8 mouse cellular contexts compared by ENCODE assay signal in genomic region chr13:12255911-12256705, GRCm38 (mm10). TPM values are rescaled to one million over a fixed set of nuclear protein-coding genes. Genes with fewer than 3 reads are reported as not detected.
DNase-seq lines count a peak whose midpoint lies in the region; ATAC-seq and TF ChIP-seq lines count a peak whose summit lies in the region.

No protein-coding gene starts in this region.

- ATAC-seq in heart, embryonic 13.5 days (ENCODE audit: extremely low read depth, insufficient number of reproducible peaks, low FRiP score, low TSS enrichment): no peak
- no peak for ATAC-seq in hindbrain, embryonic 12.5 days (ENCODE audit: low FRiP score)
- no peak for ATAC-seq in midbrain, embryonic 12.5 days (ENCODE audit: low FRiP score, low read depth)

- peak overlapping the region; percentile 83 for H3K4me3 ChIP-seq in heart, embryonic 13.5 days
- H3K4me3 ChIP-seq in hindbrain, embryonic 12.5 days: 0 out of 2 replicates have a peak overlapping the region, but pooled peaks have one; percentile 61
- H3K4me3 ChIP-seq in midbrain, embryonic 12.5 days: peak overlapping the region; percentile 76
- no peak overlapping the region for H3K4me3 ChIP-seq in cerebellum, adult 2 months (replicated peaks; ENCODE audit: insufficient read depth, low read depth, low read length)

- DNase-seq in heart, postnatal 14 days: no peak
- DNase-seq in NIH3T3 (ENCODE audit: low read depth): peak; percentile 18
- DNase-seq in retina, postnatal 1 day: no peak
- no peak for DNase-seq in cerebellum, postnatal 36 days
- DNase-seq in cerebellum, adult 2 months: no peak

- peak overlapping the region; percentile 81 for H3K4me2 ChIP-seq in heart, embryonic 13.5 days
- peak overlapping the region; percentile 69 for H3K4me2 ChIP-seq in hindbrain, embryonic 12.5 days (replicated peaks)
- H3K4me2 ChIP-seq in midbrain, embryonic 12.5 days (replicated peaks): peak overlapping the region; percentile 67

- intact Hi-C loops in heart, postnatal 14 days (cut with DNase I): loop anchor here (5.0 to 10.0 kb wide), 3 partner anchors 44 to 309 kb away; partner anchors contain the start of genes Ero1lb and Heatr1

- no peak for TF ChIP-seq POLR2A in cerebellum, adult 2 months (IDR thresholded peaks at IDR 0.05; ENCODE audit: borderline replicate concordance, insufficient read depth, low read length)

- peaks cover 10% of the 10 kb centered on the region for H3K9me3 ChIP-seq in heart, embryonic 13.5 days
- H3K9me3 ChIP-seq in hindbrain, embryonic 12.5 days (replicated peaks): no peaks in the 10 kb centered on the region; the same call in 1 of the 2 replicates
- peaks cover 5% of the 10 kb centered on the region; the same call in 1 of the 2 replicates for H3K9me3 ChIP-seq in midbrain, embryonic 12.5 days

- peaks cover 27% of the 10 kb centered on the region for H3K4me1 ChIP-seq in heart, embryonic 13.5 days
- H3K4me1 ChIP-seq in hindbrain, embryonic 12.5 days: peaks cover 15% of the 10 kb centered on the region
- peaks cover 13% of the 10 kb centered on the region for H3K4me1 ChIP-seq in midbrain, embryonic 12.5 days
- H3K4me1 ChIP-seq in cerebellum, adult 2 months (ENCODE audit: control insufficient read depth, insufficient read depth, low read length): no peaks in the 10 kb centered on the region

- 64% methylated on average over 3 of the region's 3 CpGs for WGBS in heart, embryonic 13.5 days
- 80% methylated on average over 3 of the region's 3 CpGs for WGBS in hindbrain, embryonic 12.5 days
- WGBS in midbrain, embryonic 12.5 days: 78% methylated on average over 3 of the region's 3 CpGs
- 49% methylated on average over 3 of the region's 3 CpGs for WGBS in cerebellum, adult 2 months

- H3K27me3 ChIP-seq in heart, embryonic 13.5 days (replicated peaks): no peaks in the 10 kb centered on the region
- H3K27me3 ChIP-seq in hindbrain, embryonic 12.5 days: no peaks in the 10 kb centered on the region
- no peaks in the 10 kb centered on the region for H3K27me3 ChIP-seq in midbrain, embryonic 12.5 days
- no peaks in the 10 kb centered on the region for H3K27me3 ChIP-seq in cerebellum, adult 2 months (ENCODE audit: control insufficient read depth, insufficient read depth, low read length)

- no peak overlapping the region for H3K27ac ChIP-seq in heart, embryonic 13.5 days (replicated peaks)
- no peak overlapping the region for H3K27ac ChIP-seq in hindbrain, embryonic 12.5 days
- no peak overlapping the region for H3K27ac ChIP-seq in midbrain, embryonic 12.5 days (replicated peaks)
- H3K27ac ChIP-seq in cerebellum, adult 2 months (ENCODE audit: insufficient read depth, low read length): no peak overlapping the region

- no peak for TF ChIP-seq CTCF in cerebellum, adult 2 months (IDR thresholded peaks at IDR 0.05; ENCODE audit: borderline replicate concordance, insufficient read depth, low read depth, low read length)

- H3K9ac ChIP-seq in heart, embryonic 13.5 days: peak overlapping the region; percentile 90
- no peak overlapping the region for H3K9ac ChIP-seq in hindbrain, embryonic 12.5 days
- H3K9ac ChIP-seq in midbrain, embryonic 12.5 days (replicated peaks): no peak overlapping the region

- H3K36me3 ChIP-seq in heart, embryonic 13.5 days: peaks cover 22% of the 10 kb centered on the region
- no peaks in the 10 kb centered on the region for H3K36me3 ChIP-seq in hindbrain, embryonic 12.5 days
- H3K36me3 ChIP-seq in midbrain, embryonic 12.5 days: peaks cover 4% of the 10 kb centered on the region; the same call in 1 of the 2 replicates

RNA-seq across cellular contexts. Expression of gene Mtr, which starts 1.8 kb away (rescaled TPM):
- polyA plus RNA-seq in heart, embryonic 13.5 days (2015; fragmentation: Nextera tagmentation; extraction: Ambion mirVana): 11.4 and 11.5 TPM in 2 replicates
- total RNA-seq in heart, postnatal 14 days (2021): 10 to 100 TPM; 56.9 to 59.5 TPM
- polyA plus RNA-seq in hindbrain, embryonic 12.5 days (2016; fragmentation: Nextera tagmentation; extraction: Ambion mirVana): 11.7 and 12.9 TPM in 2 replicates
- polyA plus RNA-seq in midbrain, embryonic 12.5 days (2016; fragmentation: Nextera tagmentation; extraction: Ambion mirVana): 10.2 and 11.3 TPM in 2 replicates
- 8.4 and 10.0 TPM in 2 replicates for polyA plus RNA-seq in cerebellum, adult 2 months (2012; rRNA removed)
